Mouse (Mus musculus) layer of hippocampus, adult 11-12 months (tissue): ENCODE results near the gene Gm45717.
"Not testable (repeated sequence)": the region's sequence is repeated elsewhere in the genome, so short reads cannot be mapped to it uniquely, and the experiment has no call there.

Experiments
- DNase-seq: peaks from one replicate; pipeline ENCODE4 v3.0.0; 2022; ENCODE audit warnings: low spot score

Gm45717 gene

DNA sequence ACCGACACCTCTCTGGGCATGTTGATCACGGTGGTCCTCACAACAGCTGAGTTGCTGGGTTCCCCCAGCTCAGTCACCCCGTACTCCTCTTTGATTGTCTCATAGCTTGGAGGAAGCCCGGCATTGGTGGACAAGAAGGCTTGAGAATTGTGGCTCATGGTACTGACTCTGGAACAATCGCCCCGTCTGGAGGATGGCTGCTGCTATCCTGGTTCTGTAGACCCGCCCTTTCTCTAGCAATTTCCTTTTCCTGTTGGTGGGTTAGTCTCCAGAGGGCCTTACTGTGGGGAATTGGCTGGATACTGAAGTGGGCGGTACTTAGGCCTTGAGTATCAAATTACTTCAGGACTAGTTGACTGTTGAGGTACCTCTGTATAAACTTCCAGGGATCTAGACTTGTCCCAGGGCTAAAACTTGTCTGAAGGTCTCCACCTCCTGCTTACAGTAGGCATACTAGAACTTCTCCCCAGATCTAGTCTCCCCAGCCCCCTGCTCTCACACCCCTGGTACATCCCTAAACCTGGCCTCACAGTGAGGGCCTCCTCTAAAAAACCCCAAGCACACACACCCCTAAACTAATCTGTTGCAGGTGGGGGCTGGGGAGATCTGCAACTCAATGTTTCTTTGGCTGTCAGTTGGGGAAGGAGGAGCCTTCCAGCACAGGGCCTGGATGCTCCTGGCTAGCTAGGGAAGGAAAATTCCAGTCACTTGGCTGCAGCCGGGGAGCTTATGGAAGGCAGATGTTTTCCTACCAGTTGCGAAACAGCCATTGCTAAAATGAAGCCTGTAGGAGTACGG is at the start of gene Gm45717, which contains the start of gene Ifitm2:
Gm45717 (minus strand) TSS at position 180 of the 798 bp plus-strand sequence.
Ifitm2 (minus strand) TSS at position 230 of the 798 bp plus-strand sequence.
- peak; percentile 25 for DNase-seq

DNA sequence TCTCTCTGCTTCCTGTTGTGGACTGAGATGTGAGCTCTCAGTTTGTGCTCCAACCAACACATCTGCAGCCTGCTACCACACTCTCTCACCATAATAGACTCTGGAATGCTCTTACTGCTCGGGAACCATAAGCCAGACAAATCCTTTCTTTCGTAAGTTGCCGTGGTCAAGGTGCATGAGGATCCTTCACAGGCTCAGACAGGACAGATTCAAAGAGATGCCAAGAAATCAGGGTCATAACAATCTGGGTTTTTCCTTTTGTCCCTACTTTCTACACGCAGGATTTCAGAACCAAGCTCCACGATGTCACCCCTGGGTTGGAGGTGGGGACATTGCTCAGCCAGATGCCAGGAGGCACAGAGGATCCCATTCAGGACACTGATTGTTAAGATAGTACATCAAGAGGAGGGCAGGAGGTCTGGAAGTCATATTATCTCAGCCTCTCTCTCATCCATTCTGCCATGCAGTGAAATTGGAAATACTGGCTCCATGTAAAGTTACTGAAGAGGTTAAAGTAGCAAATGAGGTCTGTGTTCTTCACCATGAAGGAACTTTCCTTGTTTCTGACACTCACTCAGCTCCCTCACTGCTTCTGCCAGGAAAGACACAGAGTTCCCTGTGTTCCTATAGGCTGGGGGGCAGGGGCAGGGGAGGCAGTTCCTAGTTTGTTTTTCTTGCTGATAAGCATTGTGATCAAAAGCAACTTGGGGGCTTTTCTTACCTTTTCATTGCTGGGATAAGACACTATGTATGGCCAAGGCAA is 47.7 kb upstream of the Gm45717 start:
- DNase-seq, result no peak

DNA sequence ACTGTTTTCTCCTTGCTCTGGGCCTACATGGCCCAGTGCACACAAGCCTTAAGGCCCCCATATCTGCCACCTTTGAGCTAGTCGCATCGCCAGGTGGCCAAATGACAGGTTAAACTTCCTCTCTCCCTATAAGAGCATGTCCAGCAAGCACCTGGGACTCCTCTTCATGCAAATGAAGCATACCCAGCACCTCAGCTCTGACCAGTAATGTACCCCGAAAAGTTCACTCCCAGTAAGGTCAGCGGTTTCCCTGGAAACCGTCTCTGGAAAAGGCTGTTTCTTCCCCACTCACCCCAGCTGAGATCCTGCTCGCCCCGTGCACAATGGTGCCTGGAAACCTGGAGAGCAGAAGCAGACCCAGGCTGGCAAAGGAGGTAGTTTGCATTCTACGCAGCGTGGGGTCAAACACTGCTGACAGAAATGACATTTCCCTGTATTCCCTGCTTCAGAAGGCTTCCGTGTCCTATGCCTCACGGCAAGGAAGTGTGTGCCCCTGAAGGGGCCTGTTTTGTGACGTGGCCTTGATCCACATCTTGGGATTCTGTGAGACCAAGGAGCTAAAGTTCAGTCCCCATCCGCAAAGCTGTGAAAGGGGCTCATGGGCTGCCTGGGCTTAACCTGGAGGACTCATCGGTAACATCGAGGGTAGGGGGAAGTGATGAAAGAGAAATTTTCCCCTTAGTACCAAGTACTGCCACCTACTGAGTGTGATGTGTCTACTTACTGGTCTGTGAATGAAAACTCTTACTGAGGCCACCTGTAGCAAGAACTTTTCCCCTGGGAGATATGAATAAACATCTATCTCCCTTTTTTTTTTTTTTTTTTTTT is 45.4 kb upstream of the Gm45717 start:
- no peak for DNase-seq

DNA sequence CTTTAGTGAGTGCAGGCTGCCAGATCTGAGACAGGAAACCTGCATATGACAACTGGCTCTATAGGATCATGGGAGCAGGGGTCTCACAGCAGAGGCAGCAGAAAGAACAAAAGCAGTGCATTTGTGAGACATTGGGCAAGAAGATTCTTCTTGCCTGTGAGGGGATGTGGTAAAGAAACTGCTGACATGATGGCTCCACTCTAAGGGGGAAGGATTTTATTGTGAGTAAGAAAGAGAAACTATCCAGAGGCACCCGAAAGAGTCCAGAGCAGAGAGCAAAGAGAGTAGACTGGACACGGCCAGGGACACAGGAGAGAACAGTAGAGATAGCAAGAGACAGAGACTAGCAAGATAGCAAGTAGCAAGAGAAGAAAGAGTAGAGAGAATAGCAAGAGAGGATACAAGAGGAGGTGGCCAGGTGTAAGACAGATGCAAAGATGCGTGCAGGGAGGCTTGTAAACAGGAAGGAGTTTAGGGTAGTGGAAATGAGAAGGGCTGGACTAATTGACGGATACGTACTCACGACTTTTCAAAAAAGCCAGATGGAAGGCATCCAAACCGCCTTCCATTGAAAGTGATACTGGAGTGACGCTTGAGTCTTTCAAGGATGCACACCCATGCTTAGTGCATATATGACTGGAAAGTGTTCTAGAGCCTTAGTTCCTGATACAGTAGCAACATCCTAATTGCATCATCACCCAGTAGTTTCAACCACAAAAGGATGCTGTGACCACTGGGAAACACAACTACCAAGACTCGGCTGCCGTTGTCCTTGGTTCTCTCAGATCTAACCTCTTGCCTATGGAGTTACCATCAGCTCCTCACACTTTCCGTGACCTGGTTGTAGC is 43.3 kb upstream of the Gm45717 start:
- DNase-seq, result no peak

DNA sequence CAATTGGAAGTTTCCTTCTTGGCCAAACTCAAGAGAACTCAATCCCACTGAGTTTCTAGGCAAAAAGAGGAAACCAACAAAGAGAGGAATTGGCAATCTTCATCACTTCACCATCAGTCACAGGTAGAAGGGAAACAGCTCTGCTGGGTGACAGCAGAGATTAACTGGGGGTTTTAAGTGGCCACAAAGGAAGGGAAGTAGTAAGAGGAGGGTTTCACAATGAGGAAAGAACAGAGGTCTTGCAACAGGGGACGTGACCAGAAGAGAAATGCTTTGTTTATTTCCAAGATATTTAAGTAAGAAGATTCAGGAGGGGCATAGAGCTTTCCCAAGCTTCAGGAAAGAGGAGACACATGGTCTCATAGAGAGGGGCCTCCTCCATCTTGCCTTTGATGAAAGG is 42.1 kb upstream of the Gm45717 start:
- no peak for DNase-seq

DNA sequence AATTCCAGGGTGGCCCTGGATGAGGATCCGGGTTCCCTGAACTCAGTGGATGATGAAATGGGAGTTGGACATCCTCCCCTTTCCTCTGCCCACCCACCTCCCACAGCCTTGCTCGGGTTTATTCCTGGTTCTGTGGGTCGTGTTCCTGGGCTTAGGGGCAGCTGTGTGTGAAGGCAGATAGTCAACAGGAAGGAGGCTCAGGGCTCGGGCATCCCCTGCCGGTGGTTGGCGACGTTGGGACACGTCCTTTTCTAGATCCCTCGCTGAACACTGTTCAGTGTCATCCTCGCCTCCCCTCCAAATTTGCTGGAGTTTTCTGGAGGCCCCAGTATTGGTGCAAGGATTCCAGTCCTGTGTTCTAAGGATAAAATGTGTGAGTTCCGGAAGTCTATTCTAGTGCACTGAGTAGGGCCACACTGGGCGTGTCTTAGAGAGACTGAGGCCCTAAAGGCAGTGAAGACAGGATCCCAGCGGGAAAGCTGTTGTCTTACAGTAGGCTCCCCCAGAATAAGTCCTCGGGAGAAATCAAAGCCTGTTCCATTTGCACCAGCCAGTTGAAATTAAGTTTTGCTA is 35.5 kb upstream of the Gm45717 start:
- DNase-seq, result no peak

DNA sequence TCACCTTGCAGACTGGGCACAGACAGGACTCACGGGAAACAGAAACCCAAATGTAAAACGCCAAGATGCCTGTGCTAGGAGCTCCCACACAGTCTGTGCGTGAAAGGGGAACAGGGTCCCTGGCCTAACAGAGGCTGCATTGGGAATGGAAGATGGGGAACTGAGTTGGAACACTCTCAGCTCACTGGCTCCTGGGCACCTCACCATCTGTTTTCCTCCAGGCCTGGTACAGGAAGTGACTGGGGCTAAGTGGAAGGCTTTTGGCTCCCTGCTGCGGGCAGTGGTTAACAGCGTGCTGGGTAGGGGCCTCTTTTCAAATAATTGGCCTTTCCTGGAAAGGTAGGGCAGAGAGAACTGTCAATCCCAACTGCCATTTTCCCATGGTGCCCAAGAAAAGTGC is 34.9 kb upstream of the Gm45717 start:
- no peak for DNase-seq

DNA sequence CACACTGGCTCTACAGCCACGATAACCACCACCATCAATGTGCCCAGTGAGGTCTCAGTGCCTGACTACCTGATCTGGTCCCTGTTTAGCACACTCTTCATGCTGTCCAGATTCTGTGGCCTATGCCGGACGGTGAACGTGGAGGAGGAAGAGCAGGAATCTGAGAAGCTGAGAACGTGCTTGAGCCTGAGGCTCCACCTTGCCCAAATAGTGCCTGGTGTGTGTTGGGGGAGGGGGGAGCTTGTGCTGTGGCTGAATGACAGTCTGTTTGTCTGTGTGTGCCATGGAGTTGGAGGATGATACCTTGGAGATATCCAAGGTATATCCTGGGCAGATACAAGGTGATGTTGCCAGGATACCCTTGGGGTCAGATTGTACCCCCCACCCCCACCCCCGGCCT is 34.4 kb upstream of the Gm45717 start:
- DNase-seq, result no peak

DNA sequence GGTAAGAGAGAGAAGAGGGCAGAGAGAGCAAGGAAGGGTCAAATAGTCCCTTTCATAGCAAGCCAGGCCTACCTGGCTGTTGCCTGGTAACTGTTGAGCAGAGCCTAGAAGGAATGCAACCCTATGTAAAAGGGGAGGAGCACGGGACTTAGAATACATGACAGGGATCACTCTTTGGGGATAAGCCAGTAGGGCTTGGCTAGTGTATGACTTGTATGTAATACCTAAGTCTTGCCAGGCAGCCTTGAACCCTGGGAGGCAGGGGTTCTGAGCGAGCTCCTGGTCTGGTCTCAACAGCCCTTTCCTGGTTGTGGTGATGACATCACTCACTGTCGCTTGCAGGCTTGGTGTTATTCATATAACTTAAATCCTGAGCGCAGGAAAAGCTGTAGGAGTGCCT is 33.3 kb upstream of the Gm45717 start:
- no peak for DNase-seq

DNA sequence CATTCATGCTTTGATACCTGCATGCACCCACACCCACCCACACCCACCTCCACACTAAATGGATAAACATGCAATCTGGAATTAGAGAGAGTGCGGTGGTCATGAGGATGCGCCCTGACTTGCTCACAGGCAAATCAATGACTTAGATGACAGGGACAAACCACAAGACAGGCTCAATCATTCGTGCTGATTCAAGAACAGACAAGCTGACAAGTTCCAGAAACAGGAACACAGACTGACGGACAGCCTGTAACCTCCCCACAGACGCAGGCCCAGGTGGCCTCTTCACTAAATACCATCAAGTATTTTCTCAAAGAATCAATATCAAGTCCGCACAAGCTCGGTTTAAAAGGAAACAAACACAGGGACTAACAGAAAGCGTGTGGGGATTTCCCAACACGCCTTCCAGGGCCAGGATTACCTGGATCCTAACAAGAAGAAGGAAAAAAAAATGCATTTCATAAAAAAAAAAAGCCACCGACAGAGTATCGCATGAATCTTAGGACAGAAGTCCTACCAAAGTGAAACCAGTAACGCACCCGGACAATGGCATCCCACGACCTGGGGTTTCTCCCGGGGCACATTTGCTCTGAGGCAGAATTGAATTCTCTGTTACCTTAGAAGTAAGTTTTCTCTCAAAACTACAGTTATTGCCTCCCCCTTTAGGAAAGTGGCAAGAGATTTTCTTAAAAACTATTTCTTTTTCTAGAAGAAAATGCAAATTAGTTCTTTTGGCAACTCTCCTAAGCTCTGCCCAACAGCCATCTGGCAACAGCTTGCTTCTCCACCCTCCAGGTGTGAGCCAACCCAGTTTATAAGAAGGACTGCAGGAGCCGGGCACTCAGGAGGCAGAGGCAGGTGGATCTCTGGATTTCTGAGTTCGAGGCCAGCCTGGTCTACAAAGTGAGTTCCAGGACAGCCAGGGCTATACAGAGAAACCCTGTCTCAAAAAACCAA is 31.7 kb upstream of the Gm45717 start:
- peak; percentile 32 for DNase-seq

DNA sequence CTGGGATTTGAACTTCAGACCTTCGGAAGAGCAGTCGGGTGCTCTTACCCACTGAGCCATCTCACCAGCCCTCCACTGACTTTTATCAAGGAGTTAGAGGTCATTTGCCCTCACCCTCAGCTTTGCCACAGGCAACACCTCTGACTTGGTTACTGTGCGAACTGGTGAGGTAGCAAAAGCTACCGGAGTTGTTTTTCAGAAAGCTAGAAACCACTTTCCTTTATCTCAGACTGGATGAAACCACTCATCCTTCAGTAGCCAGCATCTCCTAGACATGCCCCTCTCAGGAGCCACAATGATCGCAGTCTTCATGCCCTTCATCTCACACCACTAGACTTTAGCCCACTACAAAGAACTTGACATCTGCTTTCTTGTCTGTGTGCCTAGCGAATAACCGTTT is 27.2 kb upstream of the Gm45717 start:
- no peak for DNase-seq

DNA sequence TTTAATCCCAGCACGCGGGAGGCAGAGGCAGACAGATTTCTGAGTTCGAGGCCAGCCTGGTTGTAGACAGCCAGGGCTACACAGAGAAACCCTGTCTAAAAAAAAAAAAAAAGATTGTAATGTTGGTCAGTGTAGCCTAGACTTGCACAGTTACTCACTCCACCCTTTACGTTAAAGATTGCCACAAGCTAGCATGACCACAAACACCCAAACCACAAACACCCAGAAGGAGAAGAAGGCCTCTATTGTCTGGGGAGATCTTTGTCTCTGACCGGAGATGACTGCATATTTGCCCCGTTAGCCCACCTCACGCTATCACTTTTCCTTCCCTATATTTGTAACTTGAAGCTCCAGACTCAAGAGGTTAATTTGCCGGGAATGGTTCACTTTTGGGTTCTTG is 26.0 kb upstream of the Gm45717 start:
- no peak for DNase-seq

DNA sequence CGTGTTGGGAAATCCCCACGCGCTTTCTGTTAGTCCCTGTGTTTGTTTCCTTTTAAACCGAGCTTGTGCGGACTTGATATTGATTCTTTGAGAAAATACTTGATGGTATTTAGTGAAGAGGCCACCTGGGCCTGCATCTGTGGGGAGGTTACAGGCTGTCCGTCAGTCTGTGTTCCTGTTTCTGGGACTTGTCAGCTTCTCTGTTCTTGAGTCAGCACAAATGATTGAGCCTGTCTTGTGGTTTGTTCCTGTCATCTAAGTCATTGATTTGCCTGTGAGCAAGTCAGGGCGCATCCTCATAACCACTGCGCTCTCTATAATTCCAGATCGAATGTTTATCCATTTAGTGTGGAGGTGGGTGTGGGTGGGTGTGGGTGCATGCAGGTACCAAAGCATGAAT is 21.0 kb upstream of the Gm45717 start:
- DNase-seq, result not testable (repeated sequence)

DNA sequence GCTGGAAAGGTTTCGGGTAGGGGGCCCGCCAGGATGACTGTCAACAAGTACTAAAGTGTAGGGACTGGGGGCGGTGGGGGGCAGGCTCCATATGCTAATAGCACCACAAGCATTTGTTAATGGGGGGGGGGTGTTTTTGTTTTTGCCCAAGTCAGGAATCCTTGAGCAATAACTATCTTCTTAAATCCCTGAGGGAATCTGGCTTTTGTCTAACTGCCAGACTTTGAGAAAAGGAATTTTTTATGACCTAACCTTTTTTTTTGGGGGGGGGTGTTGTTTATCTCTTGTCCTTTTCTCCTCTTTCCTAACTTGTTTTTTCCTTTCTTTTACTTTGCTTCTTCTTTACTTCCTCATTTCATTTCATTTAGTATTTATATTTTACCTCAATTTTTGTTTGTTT is 19.7 kb upstream of the Gm45717 start:
- no peak for DNase-seq

DNA sequence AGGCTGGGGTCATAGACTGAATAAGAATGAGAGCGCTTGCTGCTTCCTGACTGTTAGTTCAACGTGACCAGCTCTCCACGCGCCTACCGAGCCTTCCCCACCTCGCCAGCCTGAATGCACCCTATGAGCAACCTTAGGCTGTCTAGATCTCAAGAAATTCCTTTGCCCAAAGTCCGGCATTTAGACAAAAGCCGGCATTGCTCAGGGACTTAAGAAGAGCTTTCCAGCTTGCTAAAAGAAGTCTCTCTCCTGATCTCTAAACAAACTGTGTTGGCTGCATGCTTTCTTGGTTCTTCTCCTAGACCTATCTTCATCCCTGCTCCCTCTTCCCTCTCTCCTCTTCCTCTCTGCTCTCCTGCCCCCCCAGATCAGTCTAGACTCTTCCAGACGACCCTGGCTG is 19.2 kb upstream of the Gm45717 start:
- no peak for DNase-seq

DNA sequence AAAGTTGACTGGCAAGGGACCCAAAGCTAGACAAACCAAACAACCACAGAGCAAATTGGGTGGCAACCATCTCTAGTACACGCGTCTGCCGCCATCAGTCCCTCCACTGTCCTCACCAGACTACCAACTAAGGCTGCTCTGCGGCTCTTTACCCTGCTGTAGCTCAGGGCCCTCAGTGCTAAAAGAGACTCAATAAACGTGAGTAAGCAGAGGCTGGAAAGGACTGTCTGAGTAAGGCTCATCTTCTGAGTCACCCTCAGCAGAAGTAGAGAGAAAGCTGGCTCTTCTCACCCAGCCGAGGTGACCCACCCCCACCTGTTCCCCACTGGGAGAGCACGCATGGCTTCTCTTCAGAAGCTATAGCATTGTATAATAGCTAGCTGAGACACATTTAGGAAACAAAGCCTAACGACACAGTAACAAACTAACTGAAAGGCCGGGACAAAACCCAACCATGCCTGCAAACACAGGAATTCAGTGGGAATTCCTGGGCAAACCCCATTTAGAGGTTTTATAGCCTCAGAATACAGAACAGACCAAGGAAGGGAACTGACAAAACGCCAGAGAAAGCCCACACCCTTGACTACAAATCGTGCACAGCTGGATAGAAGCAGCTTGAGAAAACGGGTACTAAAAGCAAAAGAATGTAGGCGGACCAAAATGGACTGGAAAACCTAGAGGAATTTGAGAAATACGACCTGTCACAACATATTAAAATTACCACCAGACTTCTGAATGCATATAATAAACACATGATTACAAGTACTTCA is 17.8 kb upstream of the Gm45717 start:
- DNase-seq, result no peak

DNA sequence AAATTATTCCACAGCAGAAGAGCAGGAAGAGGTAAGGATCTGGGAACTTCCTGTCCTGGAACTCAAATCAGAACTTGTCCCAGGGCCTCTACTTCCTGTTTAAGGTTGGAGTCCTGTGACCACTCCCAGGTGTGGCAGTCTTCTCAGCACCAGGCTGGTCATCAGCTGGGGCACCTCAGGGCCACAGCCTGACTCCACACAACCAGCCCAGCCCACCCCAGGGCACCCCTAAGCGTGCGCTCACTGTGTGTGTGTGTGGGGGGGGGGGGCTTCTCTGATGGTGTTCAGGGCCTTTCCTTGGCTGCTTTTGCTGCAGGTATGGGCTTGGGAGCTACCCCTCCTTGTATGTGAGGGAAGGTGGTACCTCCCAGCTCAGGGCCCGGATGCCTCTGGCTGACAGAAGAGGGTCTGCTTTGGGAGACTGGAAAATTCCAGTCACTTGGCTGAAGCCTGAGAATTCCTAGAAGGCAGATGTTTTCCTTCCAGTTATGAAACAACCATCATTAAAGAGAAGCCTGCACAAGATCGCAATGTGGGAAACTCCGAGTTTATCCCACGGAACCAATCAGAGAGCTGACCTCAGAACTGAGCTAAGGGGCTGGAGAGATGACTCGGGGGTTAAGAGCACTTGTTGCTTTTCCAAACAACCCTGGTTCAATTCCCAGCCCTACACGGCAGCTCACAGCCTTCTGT is 15.9 kb upstream of the Gm45717 start:
- DNase-seq, result no peak

DNA sequence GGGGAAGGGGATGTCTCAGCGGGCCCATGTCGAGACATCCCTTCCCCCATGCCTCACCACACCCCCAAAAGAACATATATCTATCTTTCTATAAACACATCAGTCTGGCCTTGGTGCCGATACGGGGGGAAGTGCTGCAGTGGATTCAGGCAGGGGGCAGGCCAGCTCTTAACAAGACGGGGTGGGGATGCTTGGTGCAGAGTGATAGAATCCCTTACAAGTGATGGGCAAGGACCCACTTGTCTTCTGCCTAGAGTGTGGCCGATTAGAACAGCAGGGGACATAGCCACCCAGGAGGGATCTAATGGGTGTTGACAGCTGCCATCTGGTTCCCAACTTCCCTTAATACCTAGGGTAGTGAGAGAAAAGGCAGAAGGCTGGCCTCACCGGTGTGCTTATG is 15.2 kb upstream of the Gm45717 start:
- DNase-seq, result no peak

DNA sequence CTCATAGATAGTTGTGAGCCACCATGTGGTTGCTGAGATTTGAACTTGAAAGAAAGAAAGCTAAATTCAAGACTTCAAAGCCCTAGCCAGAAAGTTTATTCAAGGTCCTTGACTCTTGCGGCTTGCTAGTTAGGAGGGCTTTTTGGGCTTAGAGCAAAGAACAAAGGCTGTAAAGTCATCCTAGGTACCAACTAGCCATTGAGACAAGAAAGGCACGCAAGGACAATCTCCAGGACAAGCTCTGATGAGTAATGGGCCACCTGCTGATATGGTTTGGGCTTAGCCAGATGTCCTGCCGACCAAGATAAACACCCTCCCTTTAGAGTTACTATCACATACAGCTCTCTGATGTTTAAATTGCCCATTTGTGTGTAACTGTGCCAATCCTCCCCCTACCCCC is 13.0 kb upstream of the Gm45717 start:
- not testable (repeated sequence) for DNase-seq
